Mouse (Mus musculus) olfactory bulb, adult 2 months (tissue): Measurements from ENCODE around the gene Phc2.

Experiments
- CTCF ChIP-seq: fragments of 200-500 bp; IDR thresholded peaks from 2 replicates; pipeline ENCODE4 v1.5.1; 2012; ENCODE audit warnings: low read depth, mild to moderate bottlenecking, low read length, moderate library complexity; ENCODE audit not compliant: insufficient read depth
- POLR2A ChIP-seq: fragments of 200-500 bp; IDR thresholded peaks from 2 replicates; pipeline ENCODE4 v1.6.1; 2012; ENCODE audit warnings: mild to moderate bottlenecking, low read depth, low read length, moderate library complexity; ENCODE audit not compliant: insufficient read depth

- TF ChIP-seq CTCF (no peak), POLR2A (no peak)
Observed at GRCm38 (mm10) chr4:128724059-128724458, 69.6 kb downstream of the Phc2 start.
